Mouse (Mus musculus): Measurements from ENCODE around the gene Tmtc1.

The Tmtc1 gene

DNA sequence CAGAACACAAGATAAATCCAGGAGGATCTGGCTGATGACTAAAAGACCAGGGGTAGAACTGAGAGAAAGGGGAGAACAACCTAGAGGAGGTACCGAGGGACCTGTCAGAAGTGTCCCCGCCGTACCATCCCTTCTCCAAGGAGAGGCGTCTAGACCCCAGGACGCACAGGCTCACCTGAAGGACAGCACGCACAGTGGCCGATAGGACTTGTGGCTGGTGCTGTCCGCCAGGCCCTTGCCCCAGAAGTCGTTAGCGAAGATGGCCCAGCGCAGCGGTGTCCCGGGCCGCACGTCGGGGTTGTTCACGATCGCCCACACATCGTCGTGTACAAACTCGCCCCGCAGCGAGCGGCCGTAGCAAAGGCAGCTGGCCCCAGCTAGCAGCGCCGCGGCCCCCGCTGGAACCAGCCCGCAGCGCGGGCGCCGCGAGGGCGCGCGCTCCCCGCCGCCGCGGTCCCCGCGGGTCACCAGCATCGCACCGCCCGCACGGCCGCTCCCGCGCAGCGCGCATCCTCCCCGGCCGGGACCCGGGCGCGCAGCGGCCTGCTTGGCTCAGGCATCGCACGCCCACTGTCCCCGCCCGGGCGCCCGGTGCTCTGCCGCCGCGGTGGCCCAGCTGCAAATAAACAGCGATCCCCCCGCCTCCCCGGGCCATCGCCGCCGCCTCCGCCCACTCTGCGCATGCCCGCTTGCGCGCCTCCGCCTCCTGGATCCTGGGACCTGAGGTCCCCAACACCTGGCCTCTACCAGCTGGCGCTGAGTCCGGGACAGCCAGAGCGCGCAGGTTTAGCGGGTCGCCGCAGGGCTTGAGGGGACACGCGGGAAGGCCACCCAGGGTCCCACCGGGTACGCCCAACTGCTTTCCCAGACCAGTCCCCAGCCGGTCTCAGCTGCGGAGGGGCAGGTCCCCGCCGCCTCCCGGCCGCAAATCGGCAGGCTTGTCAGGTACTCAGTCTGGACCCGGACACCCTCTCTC, at the start of gene Tmtc1:
Tmtc1 (minus strand) TSS at position 664 of the 976 bp plus-strand sequence.
- DNase-seq = peak; percentile 26 to 30

DNA sequence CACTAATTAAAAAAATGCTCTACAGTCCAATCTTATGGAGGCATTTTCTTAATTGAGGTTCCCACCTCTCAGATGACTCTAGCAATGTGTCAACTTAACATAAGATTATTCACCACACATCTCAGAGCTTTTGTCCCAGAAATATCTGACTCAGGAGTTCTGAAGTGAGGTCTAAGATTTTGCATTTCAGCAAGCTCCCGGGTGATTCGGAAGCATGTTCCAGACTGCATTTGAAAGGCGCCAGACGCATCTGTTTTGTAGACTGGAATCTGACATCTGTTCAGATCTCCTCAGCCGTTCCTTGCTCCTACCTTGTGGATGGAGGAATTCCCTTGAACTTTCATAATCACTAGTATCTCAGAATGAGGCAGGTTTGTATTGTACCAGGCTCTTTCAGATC, 47.7 kb upstream of the Tmtc1 start:
- no peak for DNase-seq

DNA sequence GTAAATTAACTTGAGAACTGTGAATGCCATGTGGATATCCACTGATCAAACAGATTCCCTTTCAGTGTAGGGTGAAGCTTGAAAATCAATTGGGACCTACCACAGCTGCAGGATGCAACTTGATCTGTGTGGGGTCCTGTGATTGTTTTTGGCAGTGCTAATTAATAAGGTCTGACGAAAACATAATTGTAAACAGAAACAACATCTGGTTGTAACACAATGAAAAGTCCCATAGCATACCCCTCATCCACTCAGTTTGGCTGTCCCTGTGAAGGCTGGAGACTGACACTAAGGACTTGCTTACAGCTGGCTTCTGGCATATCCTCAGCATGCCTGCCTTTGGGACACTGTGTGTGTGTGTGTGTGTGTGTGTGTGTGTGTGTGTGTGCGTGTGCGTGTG, 42.6 kb upstream of the Tmtc1 start:
- no peak for DNase-seq

DNA sequence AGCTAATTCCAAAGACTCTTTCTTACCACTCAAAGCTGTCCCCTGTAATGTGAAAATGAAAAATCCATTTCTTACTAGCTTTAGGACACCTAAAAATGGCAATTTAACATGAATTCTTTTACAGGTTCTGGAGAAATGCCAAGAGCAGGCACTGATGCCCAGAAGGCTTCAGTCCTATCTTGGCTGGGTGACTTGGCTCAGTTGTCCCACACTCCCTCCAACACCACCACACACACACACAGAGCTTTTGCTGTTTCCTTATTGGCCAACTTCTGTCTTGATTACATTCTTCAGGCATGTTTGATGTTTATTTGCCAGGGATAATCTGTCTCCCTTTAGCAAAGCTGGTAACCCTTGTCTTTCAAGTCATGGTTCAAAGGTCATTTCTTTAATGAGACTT, 37.7 kb upstream of the Tmtc1 start:
- DNase-seq = no peak

DNA sequence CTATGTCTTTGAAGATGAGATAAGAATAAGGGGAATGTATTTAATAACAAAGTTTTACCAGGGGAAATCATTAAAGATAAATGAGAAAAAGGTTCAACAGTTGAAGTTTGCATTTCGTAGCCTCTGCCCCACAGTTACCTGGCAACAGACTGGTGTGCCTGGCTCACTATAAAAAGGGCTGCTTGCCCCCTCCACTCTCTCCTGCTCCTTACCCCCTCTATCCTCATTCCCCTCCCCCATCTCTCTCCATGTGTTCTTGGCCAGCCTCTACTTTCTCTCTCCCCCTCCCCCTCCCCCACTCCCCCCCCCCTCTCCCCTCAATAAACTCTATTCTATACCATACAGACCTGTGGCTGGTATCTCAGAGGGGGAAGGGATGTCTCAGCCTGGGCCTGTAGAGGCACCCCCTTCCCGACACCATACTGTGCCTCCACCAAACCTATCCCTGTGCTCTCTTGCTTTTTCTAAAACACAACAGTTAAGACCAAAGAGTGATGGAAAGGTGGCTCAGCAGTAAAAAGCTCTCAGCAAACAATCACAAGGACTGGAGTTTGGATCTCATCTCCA, 35.6 kb upstream of the Tmtc1 start:
- DNase-seq = no peak

DNA sequence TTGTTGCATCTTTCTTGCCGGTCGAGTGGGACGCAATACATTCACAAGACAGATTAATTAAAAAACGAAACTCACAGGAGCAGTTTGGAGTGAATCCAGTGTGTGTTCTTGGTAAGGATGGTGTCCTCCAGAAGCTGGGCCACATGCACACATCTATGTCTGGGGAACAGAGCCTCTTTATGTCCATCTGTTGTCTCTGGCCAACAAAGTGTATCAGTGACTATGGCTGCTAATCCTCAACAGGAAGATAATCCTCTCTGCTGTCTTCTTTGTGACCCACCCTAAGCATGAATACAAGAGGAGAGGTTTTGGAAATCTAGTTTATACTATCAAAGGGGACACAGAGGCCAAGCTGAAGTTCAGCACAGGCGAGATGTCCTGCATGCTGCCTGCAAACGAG, 34.2 kb upstream of the Tmtc1 start:
- no peak for DNase-seq

DNA sequence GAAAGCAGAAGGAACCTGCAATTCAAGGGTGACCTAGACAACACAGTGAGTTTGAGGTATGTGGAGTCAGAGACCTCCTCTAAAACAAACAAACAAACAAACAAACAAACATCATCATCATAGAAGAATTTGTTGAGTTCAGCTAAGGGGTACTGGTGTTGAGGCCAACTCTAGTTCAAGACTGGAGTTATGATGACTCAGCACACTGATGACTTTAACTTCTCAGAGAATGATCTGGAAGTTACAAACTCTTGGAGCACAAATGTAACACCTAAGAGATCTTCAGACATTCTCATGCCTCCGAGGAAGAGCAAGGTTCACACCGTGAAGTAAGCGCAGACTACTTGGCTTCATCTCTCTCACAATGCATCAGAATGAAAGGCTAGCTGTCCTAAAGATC, 28.1 kb upstream of the Tmtc1 start:
- DNase-seq = no peak

DNA sequence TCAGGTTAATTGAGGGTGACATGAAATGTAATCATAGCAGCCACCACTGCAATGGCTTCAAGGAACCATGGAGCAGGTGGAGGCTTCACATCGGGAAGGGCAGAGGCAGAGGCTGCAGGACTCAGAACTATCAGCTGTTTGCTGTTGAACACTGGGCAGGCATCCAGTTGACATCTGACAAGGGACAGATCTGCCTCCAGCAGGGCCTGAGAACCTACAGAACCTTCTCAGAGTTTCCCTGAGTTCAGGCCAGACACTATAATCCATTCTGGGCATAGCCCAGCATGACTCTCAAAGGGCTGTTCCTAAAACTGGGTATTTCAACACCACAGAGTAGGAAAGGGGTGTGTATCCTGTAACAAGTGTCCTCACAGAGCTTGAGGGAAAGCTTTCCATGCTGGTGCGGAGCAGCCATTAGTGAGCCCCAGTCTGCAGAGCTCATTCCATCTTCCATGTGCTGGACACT, 23.8 kb upstream of the Tmtc1 start:
- DNase-seq = no peak

DNA sequence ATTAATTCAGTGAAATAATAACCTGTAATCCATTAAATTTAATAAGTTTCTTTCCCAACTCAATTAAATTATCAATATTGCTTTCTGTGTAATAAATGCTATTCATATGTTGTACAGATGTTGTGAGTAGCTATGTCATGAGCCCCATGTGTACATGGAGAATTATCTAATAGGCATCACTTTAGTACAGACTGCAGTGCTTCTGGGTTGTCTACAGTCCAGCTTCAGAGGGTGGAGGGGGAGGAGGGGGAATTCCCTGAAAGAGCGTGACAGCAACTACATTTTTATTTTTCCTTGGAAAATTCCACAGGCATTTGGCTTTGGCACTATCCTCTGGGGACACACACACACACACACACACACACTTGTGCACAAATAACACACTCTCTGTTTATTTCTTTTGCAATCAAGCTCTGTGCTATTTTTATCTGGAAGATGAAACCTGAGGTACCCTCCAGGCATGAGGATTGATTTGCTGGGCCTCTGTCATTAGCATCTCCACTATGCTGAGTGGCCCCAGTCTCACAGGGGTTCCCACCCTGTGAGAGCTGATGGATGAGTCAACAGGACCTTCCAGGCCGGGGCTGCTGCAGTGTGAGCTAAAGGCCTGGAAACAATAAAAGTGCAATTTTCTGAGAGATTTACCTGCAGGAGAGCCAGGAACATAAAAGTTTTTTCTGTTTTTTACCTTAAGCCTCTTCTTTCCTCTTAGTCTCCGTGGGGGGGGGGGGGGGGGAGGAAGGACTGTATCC, 23.2 kb upstream of the Tmtc1 start:
- no peak for DNase-seq

DNA sequence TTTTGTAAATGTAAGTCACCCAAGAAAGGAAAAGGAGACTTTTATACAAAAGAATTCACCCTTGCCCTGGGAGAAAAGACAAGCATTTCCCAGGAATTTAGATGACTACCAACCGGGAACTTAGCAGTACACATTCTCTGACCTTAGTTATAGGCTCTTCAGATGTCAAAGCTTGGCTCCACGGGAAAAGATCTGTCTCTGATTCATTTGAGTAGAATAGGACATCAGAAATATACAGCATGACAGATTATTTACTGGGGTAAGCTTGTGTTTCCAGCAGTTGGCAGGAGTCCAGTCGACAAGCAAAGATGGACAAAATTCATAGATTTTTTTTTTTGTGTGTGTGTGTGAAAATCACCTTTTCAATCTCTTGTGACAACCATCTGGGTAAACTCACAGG, 15.4 kb upstream of the Tmtc1 start:
- no peak for DNase-seq

DNA sequence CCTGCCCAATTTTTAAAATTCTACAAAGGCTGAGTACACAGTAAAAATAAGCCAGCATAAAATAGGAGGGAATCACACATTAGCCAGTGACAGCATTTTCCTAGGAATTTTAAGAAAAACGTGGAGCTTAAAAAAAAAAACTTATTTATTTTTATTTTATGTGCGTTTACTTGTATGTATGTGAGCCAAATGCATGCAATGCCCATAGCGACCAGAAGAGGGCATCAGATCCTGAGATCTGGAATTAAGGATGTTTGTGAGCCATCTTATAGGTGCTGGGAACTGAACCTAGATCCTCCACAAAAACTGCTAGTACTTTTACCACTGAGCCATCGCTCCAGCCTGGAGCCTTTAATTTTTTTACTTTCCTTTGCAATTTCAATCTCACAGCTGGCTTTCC, 11.3 kb upstream of the Tmtc1 start:
- DNase-seq = no peak

DNA sequence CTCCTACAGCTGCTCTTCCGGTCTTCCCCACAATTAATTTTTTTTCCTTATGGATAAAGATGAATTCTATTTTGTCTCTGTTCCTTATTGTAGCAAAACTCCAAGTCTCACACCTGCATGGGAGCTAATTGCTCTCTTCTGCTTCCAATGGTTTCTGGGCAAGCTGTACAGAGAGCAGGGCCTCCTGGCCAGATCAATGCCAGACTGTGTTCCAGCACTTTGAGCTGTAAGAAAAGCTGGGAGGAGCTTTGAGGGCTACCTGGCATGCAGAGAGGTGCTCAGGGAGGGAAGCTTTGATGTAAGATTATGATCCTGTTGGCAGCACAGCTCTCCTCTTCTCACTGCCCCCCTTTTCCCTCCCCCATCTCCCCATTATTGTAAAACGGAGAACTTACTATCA, 10.6 kb upstream of the Tmtc1 start:
- DNase-seq = no peak

DNA sequence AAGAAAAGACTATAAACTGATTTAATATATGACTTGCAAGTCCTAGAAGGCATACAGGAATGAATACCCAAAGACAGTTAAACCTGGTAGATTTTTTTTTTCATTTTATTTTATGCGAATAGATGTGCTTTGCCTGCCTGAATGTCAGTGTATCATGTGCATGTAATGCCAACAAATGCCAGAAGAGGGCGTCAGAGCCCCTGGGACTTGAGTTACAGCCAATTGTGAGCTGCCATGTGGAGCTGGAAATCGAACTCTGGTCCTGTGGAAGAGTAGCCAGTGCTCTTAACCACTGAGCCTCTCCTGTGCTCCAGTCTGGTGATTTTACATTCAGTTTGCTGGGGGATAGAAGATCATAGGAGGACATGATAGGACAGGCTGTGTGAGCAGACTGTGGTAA, 4.0 kb upstream of the Tmtc1 start:
- no peak for DNase-seq

DNA sequence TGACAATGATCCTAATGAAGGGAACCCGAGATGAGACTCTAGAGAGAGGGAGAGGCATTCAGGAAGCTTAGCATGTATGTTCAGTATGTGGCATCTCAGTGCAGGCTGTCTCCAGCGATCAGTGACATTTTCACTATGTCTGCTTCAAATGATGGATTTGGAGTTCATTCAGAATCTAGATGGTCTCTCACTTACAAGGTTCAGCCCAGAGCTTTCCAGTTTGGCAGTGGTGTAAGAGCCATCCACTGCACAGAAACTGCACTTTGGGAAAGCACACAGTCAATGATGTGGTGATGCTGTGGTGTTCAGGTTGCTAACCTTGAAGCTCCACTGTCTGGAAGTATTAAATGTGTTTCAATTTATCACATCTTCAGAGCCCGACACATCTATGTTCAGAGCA, 1.9 kb upstream of the Tmtc1 start:
- no peak for DNase-seq

DNA sequence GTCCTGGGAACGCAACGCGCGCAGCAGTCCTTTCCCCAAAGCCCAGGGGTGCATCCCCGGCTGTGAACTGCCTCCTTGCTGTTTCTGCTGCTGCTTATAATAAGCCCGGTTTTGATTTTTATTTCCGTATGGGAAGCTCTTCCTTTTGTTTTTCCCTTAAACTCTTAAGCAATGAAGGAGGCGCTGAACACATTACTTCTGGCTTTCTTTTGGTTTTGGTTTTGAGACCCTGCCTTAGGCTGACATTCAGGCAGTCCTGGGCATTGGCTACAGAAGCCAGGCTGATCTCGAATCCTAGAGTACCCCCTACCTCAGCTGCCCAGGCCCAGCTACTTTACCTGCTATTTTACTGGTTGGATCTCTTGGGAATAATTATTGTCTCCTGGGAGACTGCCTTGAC, 607 bp upstream of the Tmtc1 start:
- no peak for DNase-seq

DNA sequence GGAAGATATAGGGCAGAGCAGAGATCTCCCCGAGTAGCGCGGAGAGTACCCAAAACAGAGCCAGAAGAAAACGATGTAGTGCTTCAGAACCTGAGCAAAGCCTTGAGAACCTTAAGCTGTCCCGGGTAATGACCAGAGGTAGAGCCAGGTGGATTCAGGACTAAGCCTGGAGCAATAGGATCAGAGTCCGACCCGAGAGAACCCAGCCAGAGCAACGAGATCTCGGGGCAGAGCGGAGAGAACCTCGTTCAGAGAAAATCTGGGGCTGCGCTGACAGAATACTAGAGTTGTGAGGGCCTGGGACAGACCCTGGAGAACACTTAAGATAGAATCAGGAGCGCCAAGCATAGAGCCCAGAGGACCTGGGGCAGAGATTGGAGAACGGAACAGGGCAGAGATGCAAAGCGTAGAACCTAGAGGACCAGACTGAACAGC, 881 bp downstream of the Tmtc1 start:
- DNase-seq = peak in 1 of 2 experiments; percentile 3

DNA sequence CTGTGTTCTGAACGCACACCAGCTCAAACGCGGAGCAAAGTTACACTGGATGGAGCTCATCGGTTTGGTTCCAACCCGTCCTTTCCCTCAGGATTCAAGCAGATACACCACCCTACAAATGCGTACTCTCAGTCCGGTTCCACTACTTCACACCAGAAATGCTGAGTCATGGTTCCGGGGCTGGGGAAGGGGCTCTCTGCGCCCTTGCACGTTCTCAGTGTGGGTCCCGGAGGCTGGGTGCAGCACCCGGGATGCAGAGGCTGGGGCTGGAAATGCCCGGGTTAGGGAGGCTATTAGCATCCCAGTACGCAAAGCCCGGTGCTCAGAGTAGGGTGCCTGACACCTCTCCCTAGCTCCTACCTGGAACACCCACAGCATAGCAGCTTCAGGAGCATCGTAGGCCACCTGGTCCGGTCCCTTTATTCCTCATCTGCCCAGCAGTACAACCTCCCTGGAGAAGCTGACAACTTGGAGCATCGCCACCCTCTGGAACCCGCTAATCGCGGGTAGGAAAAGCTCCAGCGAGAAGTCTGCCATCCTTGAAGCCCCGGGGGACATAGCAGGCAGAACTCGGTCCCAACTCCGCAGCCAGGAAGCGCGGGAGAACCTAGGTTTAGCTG, 1.4 kb downstream of the Tmtc1 start:
- peak in 1 of 2 experiments; percentile 4 for DNase-seq

DNA sequence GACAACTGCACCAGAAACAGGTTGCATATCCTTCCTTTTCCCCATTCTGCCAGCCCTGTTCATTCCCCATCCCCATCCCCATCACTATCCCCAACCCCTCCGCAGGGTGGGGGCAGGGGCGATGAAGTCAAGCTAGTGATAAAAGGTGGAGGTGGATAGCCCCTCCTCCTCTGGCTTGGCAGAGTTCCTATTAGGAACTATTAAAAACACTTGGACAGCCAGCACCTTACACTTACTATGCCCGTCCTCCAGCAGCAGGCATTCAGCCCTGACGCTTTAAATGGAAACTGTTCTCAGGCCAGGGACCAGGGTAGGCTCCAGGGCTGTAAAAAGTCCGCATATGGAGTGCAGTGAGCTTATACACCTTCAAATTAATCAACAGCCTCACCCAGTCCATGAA, 2.3 kb downstream of the Tmtc1 start:
- no peak for DNase-seq

DNA sequence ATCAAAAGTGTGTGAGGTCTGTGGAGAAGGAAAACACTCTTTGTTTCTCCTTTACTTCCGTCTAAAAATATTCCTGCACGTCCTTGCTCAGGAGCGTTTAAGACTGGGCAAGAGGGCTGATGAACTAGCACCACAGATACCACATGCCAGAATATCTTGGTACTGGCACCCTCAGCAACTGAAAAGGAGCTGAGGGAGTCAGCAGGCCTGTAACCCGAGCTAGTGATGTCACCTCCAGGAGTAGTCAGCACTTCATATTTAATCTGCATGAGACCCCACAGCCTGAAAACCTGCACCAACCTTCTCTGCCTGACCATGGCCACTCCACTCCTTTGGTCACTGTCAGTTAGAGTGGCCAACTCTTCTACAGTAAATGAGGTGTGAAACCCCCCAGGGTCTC, 5.1 kb downstream of the Tmtc1 start:
- no peak for DNase-seq

DNA sequence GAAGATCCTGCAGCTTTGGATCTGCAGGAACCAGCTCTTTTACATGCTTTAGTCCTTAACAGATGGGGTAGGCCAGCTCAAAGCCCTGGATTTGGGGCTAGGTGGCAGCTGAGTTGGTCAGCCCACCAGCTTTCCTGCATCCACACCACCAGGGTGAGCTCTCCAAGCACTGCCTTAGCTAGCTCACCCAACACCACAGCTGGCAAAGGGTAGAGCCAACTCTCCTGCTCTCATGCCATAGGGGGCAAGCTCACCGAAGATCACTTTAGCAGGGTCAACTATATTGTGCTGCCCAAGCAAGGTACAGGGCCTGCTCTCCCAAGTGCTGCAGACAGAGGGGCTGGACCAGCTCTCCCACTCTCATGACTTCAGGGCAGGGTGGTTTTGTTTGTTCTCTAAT, 6.6 kb downstream of the Tmtc1 start:
- DNase-seq = no peak

DNA sequence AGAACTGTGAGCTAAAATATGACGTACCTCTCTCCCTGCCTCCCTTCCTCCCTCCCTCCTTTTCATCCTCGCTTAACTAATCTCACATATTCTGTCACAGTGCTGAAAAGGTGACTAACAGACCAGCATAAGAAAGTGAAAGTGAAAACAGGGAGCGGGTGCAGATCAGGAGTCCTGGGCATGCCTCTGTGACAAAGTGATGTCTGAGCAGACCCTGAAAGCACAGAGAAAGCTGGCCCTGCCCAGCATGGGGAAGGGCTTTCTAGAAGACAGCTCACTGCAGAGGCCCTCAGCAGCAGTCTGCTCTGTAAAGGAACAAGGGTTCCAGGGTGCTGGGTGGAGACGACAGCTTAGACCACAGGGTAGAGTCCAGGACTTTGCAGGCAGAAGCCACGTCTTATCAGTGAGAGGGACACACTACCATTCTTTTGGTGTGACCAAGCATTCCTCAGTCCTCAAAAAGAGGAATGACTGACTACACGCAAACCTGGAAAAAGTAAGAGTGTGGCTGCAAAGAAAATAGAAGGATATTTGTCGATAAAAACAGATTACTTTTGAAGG, 7.7 kb downstream of the Tmtc1 start:
- no peak for DNase-seq

DNA sequence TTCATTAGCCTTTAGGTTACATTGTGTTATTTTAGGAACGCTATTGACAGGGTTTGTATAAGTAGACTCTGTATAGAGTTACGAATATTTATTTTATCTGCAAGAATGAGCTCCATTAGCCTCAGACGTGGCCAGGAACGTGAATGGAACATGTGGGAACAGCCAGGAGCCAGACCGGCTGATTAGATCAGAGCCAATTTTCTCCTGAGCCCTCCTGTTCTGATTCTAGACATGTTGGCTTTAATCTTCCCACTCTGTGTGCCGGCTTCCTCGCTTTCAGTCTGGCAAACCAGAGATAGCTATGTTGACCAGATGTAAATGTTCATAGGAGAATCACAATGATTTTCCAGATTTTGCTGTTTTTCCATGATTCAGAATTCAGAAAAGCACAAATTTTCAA, 22.6 kb downstream of the Tmtc1 start:
- DNase-seq = peak in 1 of 2 experiments; percentile 9

DNA sequence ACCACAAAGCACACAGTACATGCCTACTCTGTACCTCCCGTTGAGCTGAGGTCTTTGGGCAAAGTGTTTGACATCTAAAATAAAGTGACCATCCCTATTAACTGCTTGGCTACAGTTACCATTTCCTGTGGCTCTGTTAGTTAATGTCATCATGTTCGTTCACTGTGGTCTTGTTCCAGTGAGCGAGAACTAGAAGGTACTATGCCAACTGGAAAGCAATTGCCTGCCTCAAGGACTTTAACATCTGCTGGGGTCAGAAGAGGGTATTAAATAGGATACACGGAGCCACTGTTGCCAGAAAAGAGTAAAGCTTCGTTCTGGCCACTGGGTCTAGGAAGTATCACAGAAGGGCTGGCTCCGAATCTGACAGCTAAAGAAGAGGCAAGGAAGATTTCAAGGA, 23.8 kb downstream of the Tmtc1 start:
- DNase-seq = no peak
